Mouse (Mus musculus) spleen, adult 2 months (tissue): Measurements from ENCODE around the gene Snph. TPM values are rescaled to one million over a fixed set of nuclear protein-coding genes. Genes with fewer than 3 reads are reported as not detected.
A peak's percentile ranks its signal among the peaks of the same experiment; 100 is the strongest.

Experiments
- DNase-seq, 2 experiments: peaks; one replicate each; pipeline versions ENCODE4 v3.0.0 to v3.0.0-alpha.2; 2012 to 2021; ENCODE audit warnings: low spot score in 2 of 2, low read depth in 1 of 2
- H3K27ac ChIP-seq: fragments of 200-500 bp; 2 replicates; pipeline ENCODE4 v1.5.1; 2012; ENCODE audit warnings: low read length, inconsistent platforms; ENCODE audit not compliant: insufficient read depth
- H3K27me3 ChIP-seq: fragments of 200-500 bp; 2 replicates; pipeline ENCODE4 v1.6.1; 2012; ENCODE audit warnings: mild to moderate bottlenecking, moderate library complexity, low read length, inconsistent platforms; ENCODE audit not compliant: control insufficient read depth, insufficient read depth
- H3K36me3 ChIP-seq: fragments of 200-500 bp; 2 replicates; pipeline ENCODE4 v1.6.1; 2012; ENCODE audit warnings: mild to moderate bottlenecking, low read length, inconsistent platforms; ENCODE audit not compliant: control insufficient read depth, insufficient read depth
- H3K4me1 ChIP-seq: fragments of 200-500 bp; 2 replicates; pipeline ENCODE4 v1.6.1; 2011; ENCODE audit warnings: inconsistent platforms; ENCODE audit not compliant: control insufficient read depth, insufficient read depth, insufficient read length
- H3K4me3 ChIP-seq: fragments of 200-500 bp; 2 replicates; pipeline ENCODE4 v1.5.1; 2011; ENCODE audit warnings: mild to moderate bottlenecking, inconsistent platforms; ENCODE audit not compliant: insufficient read depth, insufficient read length; ENCODE audit errors: extremely low read depth
- CTCF ChIP-seq: fragments of 200-500 bp; IDR thresholded peaks from 2 replicates; pipeline ENCODE4 v1.5.1; 2011; ENCODE audit warnings: mild to moderate bottlenecking, inconsistent platforms; ENCODE audit not compliant: insufficient read depth, insufficient read length, insufficient replicate concordance; ENCODE audit errors: extremely low read depth
- POLR2A ChIP-seq: fragments of 200-500 bp; IDR thresholded peaks from 2 replicates; pipeline ENCODE4 v1.6.1; 2011; ENCODE audit warnings: low read depth, low read length, inconsistent platforms
- WGBS: fragments of 180-500 bp; shearing (Covaris S2); methylation state at CpG from one replicate; pipeline ENCODE4 v1.1.7; 2018; 5-methylcytosine and 5-hydroxymethylcytosine counted together
- polyA plus RNA-seq: library from polyadenylated mRNA; depleted of rRNA; stranded (reverse); fragments of >200 nt; gene quantifications from 2 replicates; pipeline ENCODE4 v1.2.3, GENCODE M21; 2012

Snph gene
- polyA plus RNA-seq, 1 experiment = 0.20 TPM

DNA sequence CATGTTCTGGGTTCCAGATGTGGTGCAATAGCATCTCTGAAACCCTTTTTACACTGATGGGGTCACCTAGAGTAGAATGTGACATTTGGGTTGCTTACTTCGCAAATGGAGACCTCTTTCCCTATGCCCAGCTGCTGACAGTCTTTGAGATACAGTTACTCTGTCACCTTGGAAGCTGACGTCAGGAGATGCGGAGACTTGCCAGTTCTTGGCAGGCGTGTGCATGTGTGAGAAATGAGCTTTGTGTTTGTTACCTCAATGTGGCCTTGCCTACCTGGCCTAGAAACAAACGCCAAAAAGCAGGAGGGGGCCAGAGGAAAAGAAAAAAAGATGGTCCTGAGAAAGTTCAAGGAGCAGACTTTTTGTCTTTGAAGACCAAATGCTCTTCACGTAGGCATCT, 65.5 kb downstream of the Snph start:
- Histone ChIP-seq H3K4me1 (peaks cover 2% of the 10 kb centered on the region; the same call in 1 of the 2 replicates), H3K4me3 (no peak overlapping the region), H3K27ac (no peak overlapping the region), H3K36me3 (peaks cover 4% of the 10 kb centered on the region; the same call in 1 of the 2 replicates), H3K27me3 (no peaks in the 10 kb centered on the region)
- 89% methylated on average over 6 of the region's 6 CpGs for WGBS
- no peak for DNase-seq
- no peak for TF ChIP-seq POLR2A

DNA sequence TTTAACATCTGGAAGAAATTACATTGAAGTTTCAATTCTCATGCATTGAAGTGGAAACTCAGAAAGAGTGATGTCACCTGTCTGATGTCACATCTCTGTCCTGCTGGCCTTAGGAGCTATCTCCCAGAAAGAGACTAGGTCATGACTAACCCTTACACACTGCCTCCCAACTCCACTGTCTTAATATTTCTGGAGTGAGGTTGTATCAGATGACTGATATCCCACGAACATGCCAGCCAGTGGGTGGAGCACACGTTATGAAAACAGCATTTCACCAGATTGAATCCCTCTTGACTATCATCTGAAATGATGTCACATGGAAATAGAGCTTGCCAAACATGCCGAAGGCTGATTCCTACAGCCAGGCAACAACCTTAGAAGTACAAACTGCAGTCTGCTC, 67.4 kb downstream of the Snph start:
- DNase-seq = no peak
- TF ChIP-seq CTCF (no peak), POLR2A (no peak)
- no peak overlapping the region for H3K4me3 ChIP-seq
- peaks cover 2% of the 10 kb centered on the region; the same call in 1 of the 2 replicates for H3K4me1 ChIP-seq
- 76% methylated on average over 3 of the region's 3 CpGs for WGBS
- H3K27ac ChIP-seq = no peak overlapping the region
- peaks cover 17% of the 10 kb centered on the region for H3K36me3 ChIP-seq
- no peaks in the 10 kb centered on the region for H3K27me3 ChIP-seq

DNA sequence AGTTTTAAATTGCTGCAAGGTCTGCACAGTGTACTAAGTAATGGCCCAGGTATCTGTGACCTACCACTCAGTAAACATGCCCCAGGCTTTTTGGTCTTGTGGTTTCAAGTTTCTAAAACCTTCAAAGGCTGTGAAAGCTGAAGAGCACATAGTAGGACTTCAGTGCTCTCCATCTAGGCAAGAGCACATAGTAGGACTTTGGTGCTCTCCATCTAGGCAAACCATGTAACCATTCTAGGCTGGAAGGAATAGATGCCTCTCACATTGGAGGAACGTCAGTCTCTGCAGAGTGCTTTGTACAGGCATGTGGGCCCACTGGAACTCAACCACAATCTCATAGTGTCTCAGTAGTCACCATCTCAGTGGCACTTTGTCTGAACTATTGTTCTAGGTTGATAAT, 68.4 kb downstream of the Snph start:
- TF ChIP-seq POLR2A = no peak
- TF ChIP-seq CTCF = no peak
- H3K36me3 ChIP-seq = peaks cover 24% of the 10 kb centered on the region
- 89% methylated on average over 1 of the region's 1 CpGs for WGBS
- no peak overlapping the region for H3K4me3 ChIP-seq
- H3K27me3 ChIP-seq = no peaks in the 10 kb centered on the region
- no peak for DNase-seq
- H3K4me1 ChIP-seq = peaks cover 2% of the 10 kb centered on the region; the same call in 1 of the 2 replicates
- no peak overlapping the region; the same call in 1 of the 2 replicates for H3K27ac ChIP-seq

DNA sequence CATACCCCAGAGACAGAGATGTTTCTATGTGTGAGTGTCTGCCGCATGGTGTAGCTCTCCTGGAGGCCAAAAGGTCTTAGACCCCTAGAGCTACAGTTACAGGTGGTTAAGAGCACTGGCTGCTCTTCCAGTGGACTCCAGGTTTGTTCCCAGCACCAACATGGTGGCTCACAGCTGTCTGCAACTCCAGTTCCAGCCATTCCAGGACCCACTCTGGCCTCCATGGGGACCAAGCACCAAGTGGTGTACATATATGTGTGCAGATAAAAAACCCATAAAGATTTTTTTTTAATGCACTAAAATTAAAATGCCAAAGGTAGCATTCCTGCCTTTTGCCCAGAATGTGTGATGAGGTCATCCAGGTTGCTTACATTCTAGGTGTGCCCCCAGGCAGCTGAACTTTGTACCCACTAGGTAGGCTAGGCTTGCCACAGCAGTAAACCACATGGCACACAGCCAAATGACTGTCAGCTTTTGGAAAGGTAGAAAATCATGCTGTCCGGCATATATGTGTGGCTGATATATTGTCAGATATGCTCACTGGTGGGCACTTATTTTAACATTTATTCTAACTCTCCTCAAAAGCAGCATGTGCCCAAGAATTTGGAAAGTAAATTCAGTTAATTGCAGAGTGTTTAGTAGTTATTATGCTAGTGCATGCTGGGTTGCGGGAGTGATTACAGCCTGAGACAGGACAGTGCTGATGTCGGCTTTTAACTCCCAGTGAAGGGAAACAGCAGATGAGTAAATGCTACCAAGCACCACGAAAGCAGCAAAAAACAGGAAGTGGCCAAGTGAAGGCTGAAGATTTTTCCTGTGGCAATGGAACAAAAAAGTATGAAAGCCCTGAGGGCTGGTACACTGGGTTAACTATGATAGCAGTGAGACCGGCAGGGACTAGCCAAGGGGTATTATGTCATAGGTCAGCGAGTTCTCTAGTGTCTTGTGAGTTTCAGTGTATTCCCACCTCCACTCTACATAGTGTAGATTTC, 69.2 kb downstream of the Snph start:
- Histone ChIP-seq H3K27ac (peak overlapping the region; percentile 55; the same call in 1 of the 2 replicates), H3K36me3 (peaks cover 25% of the 10 kb centered on the region), H3K4me3 (no peak overlapping the region), H3K27me3 (no peaks in the 10 kb centered on the region), H3K4me1 (peaks cover 2% of the 10 kb centered on the region; the same call in 1 of the 2 replicates)
- TF ChIP-seq POLR2A (no peak), CTCF (no peak)
- WGBS = 38% methylated on average over 7 of the region's 7 CpGs
- peak in 1 of 2 experiments; percentile 33 for DNase-seq

DNA sequence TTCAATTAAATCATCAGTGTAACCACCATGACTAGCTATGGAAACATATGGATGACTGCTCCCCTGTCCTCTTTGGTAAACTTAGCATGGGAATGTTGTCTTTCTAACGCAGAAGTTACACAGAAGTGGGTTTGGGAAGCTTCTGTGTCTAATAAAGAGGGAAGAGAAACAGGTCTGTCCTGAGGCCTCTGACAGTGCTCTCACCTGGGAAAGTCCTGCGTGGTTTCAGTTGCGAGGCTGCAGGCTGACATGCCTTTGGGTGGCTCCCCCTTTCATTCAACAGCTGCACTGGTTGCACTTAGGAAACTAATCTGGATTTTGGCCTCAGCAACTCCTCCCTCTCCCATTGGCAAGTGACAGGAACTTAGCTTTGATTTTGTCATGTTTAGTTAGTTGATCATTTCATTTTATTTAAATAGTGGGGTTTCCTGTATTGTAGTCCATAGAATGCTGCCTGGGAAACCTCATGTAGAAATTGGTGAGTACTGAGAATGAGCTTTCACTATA, 82.7 kb downstream of the Snph start:
- no peak for TF ChIP-seq CTCF
- TF ChIP-seq POLR2A = no peak
- 72% methylated on average over 3 of the region's 3 CpGs for WGBS
- no peak for DNase-seq
- no peaks in the 10 kb centered on the region; the same call in 1 of the 2 replicates for H3K4me1 ChIP-seq
- no peak overlapping the region for H3K27ac ChIP-seq
- H3K4me3 ChIP-seq = no peak overlapping the region
- no peaks in the 10 kb centered on the region for H3K27me3 ChIP-seq
- H3K36me3 ChIP-seq = peaks cover 11% of the 10 kb centered on the region

GRCm38 (mm10) chr2:151546571-151546970, 85.8 kb downstream of the Snph start:
- no peak overlapping the region for H3K27ac ChIP-seq
- DNase-seq = no peak
- no peak overlapping the region for H3K4me3 ChIP-seq
- 89% methylated on average over 4 of the region's 4 CpGs for WGBS
- TF ChIP-seq CTCF = no peak
- no peak for TF ChIP-seq POLR2A
- peaks cover 8% of the 10 kb centered on the region for H3K36me3 ChIP-seq
- H3K27me3 ChIP-seq = no peaks in the 10 kb centered on the region
- peaks cover 10% of the 10 kb centered on the region; the same call in 1 of the 2 replicates for H3K4me1 ChIP-seq
